Mouse (Mus musculus) MEL (cell line): ENCODE results near the gene Nup210l. TPM values are rescaled to one million over a fixed set of nuclear protein-coding genes. Genes with fewer than 3 reads are reported as not detected.

Experiments used
- DNase-seq: peaks from one replicate; pipeline ENCODE4 v3.0.0; 2011; ENCODE audit warnings: low read depth, low spot score
- H3K27ac ChIP-seq: 2 replicates; pipeline ENCODE4 v1.5.1; 2012; ENCODE audit warnings: low read depth, mild to moderate bottlenecking, control low read depth, low read length, moderate library complexity; ENCODE audit not compliant: control insufficient read depth
- H3K27me3 ChIP-seq, 2 experiments: fragments of 150-350 bp in 1 of 2; sonication (generic) in 1 of 2; 2 replicates each; pipeline ENCODE4 v1.6.1; 2012; ENCODE audit warnings: low read length in 2 of 2, mild to moderate bottlenecking in 2 of 2, improper control_type of control experiment in 1 of 2, moderate library complexity in 1 of 2; ENCODE audit not compliant: insufficient read depth in 2 of 2, control insufficient read depth in 1 of 2
- H3K36me3 ChIP-seq, 2 experiments: 2 replicates each; pipeline ENCODE4 v1.6.1; 2012 to 2014; ENCODE audit warnings: low read length in 2 of 2, improper control_type of control experiment in 1 of 2, inconsistent platforms in 1 of 2, mild to moderate bottlenecking in 1 of 2; ENCODE audit not compliant: insufficient read depth in 2 of 2, control insufficient read depth in 1 of 2
- H3K4me1 ChIP-seq, 2 experiments: fragments of 150-350 bp in 1 of 2; sonication (generic) in 1 of 2; 2 replicates each; pipeline ENCODE4 v1.6.1; 2012; ENCODE audit warnings: low read length in 2 of 2, improper control_type of control experiment in 1 of 2, mild to moderate bottlenecking in 1 of 2; ENCODE audit not compliant: insufficient read depth in 2 of 2, control insufficient read depth in 1 of 2
- H3K4me3 ChIP-seq, 2 experiments: fragments of 150-350 bp in 1 of 2; sonication (generic) in 1 of 2; 2 replicates each; pipeline ENCODE4 v1.5.1; 2012; ENCODE audit warnings: low read depth in 2 of 2, low read length in 2 of 2, mild to moderate bottlenecking in 2 of 2, moderate library complexity in 2 of 2, control low read depth in 1 of 2, improper control_type of control experiment in 1 of 2; ENCODE audit not compliant: control insufficient read depth in 1 of 2, insufficient read depth in 1 of 2
- H3K79me2 ChIP-seq: 2 replicates; pipeline ENCODE4 v1.6.1; 2012; ENCODE audit warnings: mild to moderate bottlenecking, low read length, moderate library complexity; ENCODE audit not compliant: control insufficient read depth, poor library complexity, insufficient read depth
- H3K9ac ChIP-seq: 2 replicates; pipeline ENCODE4 v1.6.1; 2012; ENCODE audit warnings: low read depth, mild to moderate bottlenecking, control low read depth, low read length, moderate library complexity; ENCODE audit not compliant: control insufficient read depth, poor library complexity, severe bottlenecking
- H3K9me3 ChIP-seq: fragments of 150-350 bp; sonication (generic); replicated peaks from 2 replicates; pipeline ENCODE4 v1.6.1; 2012; ENCODE audit warnings: mild to moderate bottlenecking, low read length, improper control_type of control experiment, moderate library complexity; ENCODE audit not compliant: insufficient read depth
- CHD1 ChIP-seq: IDR thresholded peaks from 2 replicates; pipeline ENCODE4 v1.6.1; 2012; ENCODE audit warnings: low read depth, mild to moderate bottlenecking, inconsistent platforms, low read length, improper control_type of control experiment
- CTCF ChIP-seq, 3 experiments: IDR thresholded peaks in 2 of 3; conservative IDR thresholded peaks in 1 of 3; 2 replicates each; pipeline ENCODE4 v1.5.1; 2011 to 2012; ENCODE audit warnings: low read length in 3 of 3, low read depth in 2 of 3, mild to moderate bottlenecking in 2 of 3, improper control_type of control experiment in 1 of 3, inconsistent platforms in 1 of 3, mixed read lengths in 1 of 3, moderate library complexity in 1 of 3; ENCODE audit not compliant: control insufficient read depth in 1 of 3, insufficient read depth in 1 of 3, poor library complexity in 1 of 3, severe bottlenecking in 1 of 3
- ELF1 ChIP-seq: IDR thresholded peaks from 2 replicates; pipeline ENCODE4 v1.6.1; 2014; ENCODE audit warnings: low read depth, mild to moderate bottlenecking, inconsistent platforms, low read length, improper control_type of control experiment, moderate library complexity
- GATA1 ChIP-seq: IDR thresholded peaks from 2 replicates; pipeline ENCODE4 v1.6.1; 2011; ENCODE audit warnings: low read depth, low read length, improper control_type of control experiment
- HCFC1 ChIP-seq: IDR thresholded peaks from 2 replicates; pipeline ENCODE4 v1.6.1; 2012; ENCODE audit warnings: low read depth, mild to moderate bottlenecking, inconsistent platforms, low read length, improper control_type of control experiment, moderate library complexity
- MEF2A ChIP-seq: IDR thresholded peaks from 2 replicates; pipeline ENCODE4 v1.6.1; 2014; ENCODE audit warnings: low read depth, mild to moderate bottlenecking, inconsistent platforms, low read length, improper control_type of control experiment; ENCODE audit not compliant: poor library complexity, insufficient replicate concordance, severe bottlenecking; ENCODE audit errors: extremely low read depth
- MYB ChIP-seq: IDR thresholded peaks from 2 replicates; pipeline ENCODE4 v1.6.1; 2011; ENCODE audit warnings: mild to moderate bottlenecking, low read depth, low read length, improper control_type of control experiment
- MYC ChIP-seq: IDR thresholded peaks from 2 replicates; pipeline ENCODE4 v1.6.1; 2011; ENCODE audit warnings: low read depth, mild to moderate bottlenecking, low read length, improper control_type of control experiment, moderate library complexity
- RAD21 ChIP-seq: IDR thresholded peaks from 2 replicates; pipeline ENCODE4 v1.6.1; 2011; ENCODE audit warnings: mild to moderate bottlenecking, low read depth, low read length, improper control_type of control experiment
- RCOR1 ChIP-seq: IDR thresholded peaks from 2 replicates; pipeline ENCODE4 v1.6.1; 2012; ENCODE audit warnings: low read depth, mild to moderate bottlenecking, inconsistent platforms, low read length, improper control_type of control experiment
- SMC3 ChIP-seq: IDR thresholded peaks from 2 replicates; pipeline ENCODE4 v1.6.1; 2011; ENCODE audit warnings: low read depth, low read length, improper control_type of control experiment
- UBTF ChIP-seq: IDR thresholded peaks from 2 replicates; pipeline ENCODE4 v1.6.1; 2012; ENCODE audit warnings: low read depth, mild to moderate bottlenecking, inconsistent platforms, low read length, improper control_type of control experiment, moderate library complexity, borderline replicate concordance; ENCODE audit not compliant: insufficient read depth
- USF1 ChIP-seq: IDR thresholded peaks from 2 replicates; pipeline ENCODE4 v1.6.1; 2014; ENCODE audit warnings: low read depth, mild to moderate bottlenecking, inconsistent platforms, low read length, improper control_type of control experiment, moderate library complexity
- USF2 ChIP-seq, 2 experiments: IDR thresholded peaks; 2 replicates each; pipeline ENCODE4 v1.6.1; 2011 to 2012; ENCODE audit warnings: improper control_type of control experiment in 2 of 2, low read length in 2 of 2, borderline replicate concordance in 1 of 2, inconsistent platforms in 1 of 2, low read depth in 1 of 2, mild to moderate bottlenecking in 1 of 2; ENCODE audit not compliant: insufficient read depth in 1 of 2
- ZC3H11A ChIP-seq: IDR thresholded peaks from 2 replicates; pipeline ENCODE4 v1.6.1; 2012; ENCODE audit warnings: low read depth, mild to moderate bottlenecking, inconsistent platforms, low read length, improper control_type of control experiment
- ZNF384 ChIP-seq: IDR thresholded peaks from 2 replicates; pipeline ENCODE4 v1.6.1; 2012; ENCODE audit warnings: low read depth, mild to moderate bottlenecking, inconsistent platforms, low read length, improper control_type of control experiment
- polyA plus RNA-seq, 2 experiments: library from polyadenylated mRNA; stranded (reverse) in 1 of 2; unstranded in 1 of 2; fragments of >175 nt in 1 of 2; fragments of >200 nt in 1 of 2; gene quantifications; 2 replicates each; pipeline versions ENCODE4 v1.2.1 to v1.2.4; 2012; ENCODE audit warnings: low replicate concordance in 2 of 2, low read depth in 1 of 2; ENCODE audit not compliant: insufficient read length in 2 of 2, insufficient read depth in 1 of 2, missing spikeins in 1 of 2
- total RNA-seq: library from RNA; depleted of rRNA; stranded (reverse); fragments of 300-350 nt; gene quantifications from 2 replicates; pipeline ENCODE4 v1.2.3, GENCODE M21; 2012

Gene Nup210l
- total and polyA plus RNA-seq, 3 experiments, result 0.54 to 0.65 TPM; not detected in 1

DNA sequence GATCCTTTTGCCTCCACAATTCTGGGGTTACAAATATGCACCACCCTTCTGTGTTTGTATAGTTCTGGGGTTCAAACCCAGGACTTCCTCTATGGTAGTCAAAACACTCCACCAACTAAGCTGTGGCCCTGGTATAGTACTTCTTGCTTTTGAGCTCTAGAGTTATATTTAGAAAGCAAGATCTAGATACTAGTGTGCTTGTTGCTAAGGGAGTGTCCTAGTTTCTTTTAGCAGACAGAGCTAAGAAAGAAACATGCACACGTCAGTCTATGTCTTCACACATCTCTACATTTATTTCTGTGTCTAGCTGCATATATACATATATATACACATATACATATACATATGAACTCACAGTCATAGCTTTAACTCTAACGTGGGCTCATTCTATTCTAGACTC lies 7.8 kb downstream of the Nup210l start:
- Histone ChIP-seq H3K36me3 (peaks cover 0 to 8% of the 10 kb centered on the region in 2 experiments; a peak in 2 of 4 replicates), H3K9ac (no peak overlapping the region), H3K27me3 (no peaks in the 10 kb centered on the region), H3K79me2 (no peaks in the 10 kb centered on the region), H3K4me3 (no peak overlapping the region), H3K9me3 (no peaks in the 10 kb centered on the region)
- peak; percentile 75 for DNase-seq
- TF ChIP-seq CHD1 (no peak), GATA1 (peak; percentile 22; the same call in 1 of the 2 replicates), ZC3H11A (no peak), UBTF (no peak), MEF2A (peak; percentile 88)
- TF ChIP-seq, all 39 proteins: peak for 2
- no peak overlapping the region for H3K27ac ChIP-seq
- H3K4me1 ChIP-seq, result peaks cover 0 to 4% of the 10 kb centered on the region in 2 experiments; a peak in 1 of 4 replicates

DNA sequence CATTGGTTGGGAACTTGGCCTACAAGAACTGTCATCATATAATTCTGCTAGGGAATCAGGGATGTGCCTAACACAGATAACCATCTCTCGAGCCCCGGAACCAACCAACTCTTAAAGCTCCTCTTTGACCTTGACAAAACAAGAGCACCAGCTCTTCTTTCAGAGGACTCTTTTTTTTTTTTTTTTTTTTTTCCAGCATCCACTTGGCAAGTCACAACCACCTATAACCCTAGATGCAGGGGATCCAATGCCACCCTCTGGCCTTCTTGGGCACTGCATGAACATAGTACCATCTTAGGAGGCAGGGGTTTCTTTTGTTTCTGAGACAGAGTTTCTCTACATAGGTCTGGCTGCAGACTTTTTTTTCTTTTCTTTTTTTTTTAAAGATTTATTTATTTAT lies 10.4 kb downstream of the Nup210l start:
- peaks cover 0 to 4% of the 10 kb centered on the region in 2 experiments; a peak in 1 of 4 replicates for H3K4me1 ChIP-seq
- H3K9ac ChIP-seq, result no peak overlapping the region
- no peak overlapping the region for H3K27ac ChIP-seq
- no peaks in the 10 kb centered on the region for H3K79me2 ChIP-seq
- no peak overlapping the region for H3K4me3 ChIP-seq
- no peaks in the 10 kb centered on the region for H3K9me3 ChIP-seq
- peaks cover 0 to 8% of the 10 kb centered on the region in 2 experiments; a peak in 2 of 4 replicates for H3K36me3 ChIP-seq
- no peaks in the 10 kb centered on the region for H3K27me3 ChIP-seq
- DNase-seq, result peak; percentile 60
- no peak for TF ChIP-seq RCOR1
- peak; percentile 43 to 59 (median 52) for TF ChIP-seq CTCF (IDR thresholded peaks at IDR 0.05 in 2 of 3, conservative IDR thresholded peaks at IDR 0.05 in 1 of 3; ENCODE audit: control insufficient read depth in 1 of 3, insufficient read depth in 1 of 3, low read depth in 2 of 3, low read length in 3 of 3, poor library complexity in 1 of 3, severe bottlenecking in 1 of 3)
- peak; percentile 88 for TF ChIP-seq ZNF384
- no peak for TF ChIP-seq MYC
- 0 out of 2 replicates have a peak, but pooled peaks have one; percentile 8 for TF ChIP-seq GATA1
- TF ChIP-seq HCFC1, result no peak
- TF ChIP-seq MEF2A, result no peak
- TF ChIP-seq USF2 (IDR thresholded peaks at IDR 0.05; ENCODE audit: borderline replicate concordance in 1 of 2, insufficient read depth in 1 of 2, low read depth in 1 of 2, low read length in 2 of 2), result no peak
- peak; percentile 19; the same call in 1 of the 2 replicates for TF ChIP-seq ZC3H11A
- TF ChIP-seq MYB, result no peak
- TF ChIP-seq RAD21, result peak; percentile 53
- no peak for TF ChIP-seq USF1
- peak; percentile 53 for TF ChIP-seq SMC3
- TF ChIP-seq ELF1, result no peak
